20 mouse cellular contexts compared by ENCODE assay signal in genomic region chr11:5804174-5804573, GRCm38 (mm10). TPM values are rescaled to one million over a fixed set of nuclear protein-coding genes. Genes with fewer than 3 reads are reported as not detected.
A peak's percentile ranks its signal among the peaks of the same experiment; 100 is the strongest.
DNase-seq lines count a peak whose midpoint lies in the region; ATAC-seq lines count a peak whose summit lies in the region.
"Had no signal": no experiment of that assay in that cellular context is flagged by ENCODE, and none has a peak within 500 bp of the region (broad histone marks: within the 10 kb centered on the region; RNA-seq: fewer than 3 reads in every experiment).

No protein-coding gene starts in this region.

- no peaks in the 10 kb centered on the region for H3K27me3 ChIP-seq in forebrain, embryonic 14.5 days (replicated peaks; ENCODE audit: control insufficient read depth, insufficient read depth, low read length)
- no peaks in the 10 kb centered on the region for H3K27me3 ChIP-seq in forebrain, embryonic 11.5 days (ENCODE audit: control insufficient read depth, insufficient read depth, low read length)
- H3K27me3 ChIP-seq in heart, embryonic 11.5 days (ENCODE audit: control insufficient read depth, insufficient read depth, low read length) = no peaks in the 10 kb centered on the region
- no peaks in the 10 kb centered on the region for H3K27me3 ChIP-seq in limb, embryonic 12.5 days
- no peaks in the 10 kb centered on the region for H3K27me3 ChIP-seq in limb, embryonic 10.5 days (ENCODE audit: low read depth, poor library complexity, severe bottlenecking)
- H3K27me3 ChIP-seq in heart, embryonic 16.5 days (ENCODE audit: control insufficient read depth, insufficient read depth, low read length) = no peaks in the 10 kb centered on the region
- H3K27me3 ChIP-seq: embryonic facial prominence, embryonic 13.5 days; neural tube, embryonic 12.5 days had no signal

- H3K4me1 ChIP-seq in forebrain, embryonic 14.5 days (ENCODE audit: control insufficient read depth, insufficient read depth, low read length) = no peaks in the 10 kb centered on the region
- no peaks in the 10 kb centered on the region for H3K4me1 ChIP-seq in forebrain, embryonic 11.5 days (replicated peaks; ENCODE audit: control insufficient read depth, insufficient read depth, low read length)
- H3K4me1 ChIP-seq in heart, embryonic 11.5 days (ENCODE audit: control insufficient read depth, insufficient read depth, low read length) = peaks cover 15% of the 10 kb centered on the region
- H3K4me1 ChIP-seq in limb, embryonic 12.5 days (replicated peaks) = peaks cover 29% of the 10 kb centered on the region
- H3K4me1 ChIP-seq in limb, embryonic 10.5 days = peaks cover 25% of the 10 kb centered on the region
- H3K4me1 ChIP-seq in heart, embryonic 16.5 days (ENCODE audit: control insufficient read depth, insufficient read depth, low read length) = peaks cover 21% of the 10 kb centered on the region
- H3K4me1 ChIP-seq: neural tube, embryonic 12.5 days had no signal

- no peak overlapping the region for H3K4me2 ChIP-seq in forebrain, embryonic 14.5 days (ENCODE audit: low read length)
- H3K4me2 ChIP-seq in forebrain, embryonic 11.5 days (ENCODE audit: low read depth, low read length, severe bottlenecking) = no peak overlapping the region
- peak overlapping the region; percentile 44 for H3K4me2 ChIP-seq in heart, embryonic 11.5 days
- H3K4me2 ChIP-seq in limb, embryonic 12.5 days = no peak overlapping the region
- peak overlapping the region; percentile 25 for H3K4me2 ChIP-seq in heart, embryonic 16.5 days (ENCODE audit: low read depth, low read length)
- H3K4me2 ChIP-seq: neural tube, embryonic 12.5 days had no signal

- no peak overlapping the region for H3K9ac ChIP-seq in forebrain, embryonic 14.5 days (ENCODE audit: low read length)
- no peak overlapping the region for H3K9ac ChIP-seq in forebrain, embryonic 11.5 days (ENCODE audit: low read length)
- H3K9ac ChIP-seq in heart, embryonic 11.5 days (ENCODE audit: low read depth, low read length) = peak overlapping the region; percentile 85; the same call in 1 of the 2 replicates
- no peak overlapping the region for H3K9ac ChIP-seq in limb, embryonic 12.5 days (replicated peaks)
- H3K9ac ChIP-seq in heart, embryonic 16.5 days (ENCODE audit: low read length) = 0 out of 2 replicates have a peak overlapping the region, but pooled peaks have one; percentile 28
- H3K9ac ChIP-seq: embryonic facial prominence, embryonic 13.5 days; neural tube, embryonic 12.5 days had no signal

- DNase-seq in forebrain, embryonic 14.5 days (ENCODE audit: low spot score) = no peak
- no peak for DNase-seq in forebrain, embryonic 11.5 days (ENCODE audit: low spot score)
- no peak for DNase-seq in heart, postnatal 4 days
- no peak for DNase-seq in limb, embryonic 10.5 days (ENCODE audit: low spot score)
- no peak for DNase-seq in adrenal gland, postnatal 4 days (ENCODE audit: low spot score in 2 of 2)
- DNase-seq: adrenal gland, postnatal 10 days; kidney, postnatal 10 days; lung, adult 18-20 months; lung, postnatal 14 days; thymus, postnatal 36 days had no signal

- ATAC-seq in forebrain, embryonic 14.5 days = peak; percentile 20; the same call in 1 of the 2 replicates
- ATAC-seq in forebrain, embryonic 11.5 days (replicated peaks; ENCODE audit: low FRiP score) = no peak
- ATAC-seq in heart, embryonic 11.5 days (replicated peaks; ENCODE audit: insufficient number of reproducible peaks, low FRiP score, low TSS enrichment) = no peak
- ATAC-seq in limb, embryonic 12.5 days (ENCODE audit: insufficient number of reproducible peaks, insufficient read depth, low FRiP score, low TSS enrichment, low read depth) = 0 out of 2 replicates have a peak, but pooled peaks have one; percentile 52
- no peak for ATAC-seq in heart, embryonic 16.5 days (replicated peaks; ENCODE audit: extremely low read depth, insufficient read depth, low FRiP score)
- ATAC-seq: activated CD4-positive, CD25-positive, alpha-beta regulatory T cell, adult 4 months had no signal

- H3K36me3 ChIP-seq in forebrain, embryonic 14.5 days (ENCODE audit: control insufficient read depth, insufficient read depth, low read length) = peaks cover 27% of the 10 kb centered on the region
- peaks cover 2% of the 10 kb centered on the region; the same call in 1 of the 2 replicates for H3K36me3 ChIP-seq in forebrain, embryonic 11.5 days (ENCODE audit: control insufficient read depth, insufficient read depth, low read length)
- no peaks in the 10 kb centered on the region; the same call in 1 of the 2 replicates for H3K36me3 ChIP-seq in heart, embryonic 11.5 days (ENCODE audit: control insufficient read depth, insufficient read depth, low read length)
- H3K36me3 ChIP-seq in limb, embryonic 12.5 days = peaks cover 27% of the 10 kb centered on the region
- H3K36me3 ChIP-seq in limb, embryonic 10.5 days = peaks cover 28% of the 10 kb centered on the region
- H3K36me3 ChIP-seq in heart, embryonic 16.5 days (ENCODE audit: control insufficient read depth, insufficient read depth) = peaks cover 9% of the 10 kb centered on the region; the same call in 1 of the 2 replicates

- H3K9me3 ChIP-seq in forebrain, embryonic 14.5 days (replicated peaks; ENCODE audit: control insufficient read depth, low read length) = no peaks in the 10 kb centered on the region
- H3K9me3 ChIP-seq in forebrain, embryonic 11.5 days (ENCODE audit: control insufficient read depth, low read length) = no peaks in the 10 kb centered on the region
- no peaks in the 10 kb centered on the region for H3K9me3 ChIP-seq in heart, embryonic 11.5 days (replicated peaks; ENCODE audit: control insufficient read depth, low read length)
- no peaks in the 10 kb centered on the region for H3K9me3 ChIP-seq in limb, embryonic 12.5 days
- no peaks in the 10 kb centered on the region for H3K9me3 ChIP-seq in limb, embryonic 10.5 days (replicated peaks)
- no peaks in the 10 kb centered on the region for H3K9me3 ChIP-seq in heart, embryonic 16.5 days (replicated peaks; ENCODE audit: control insufficient read depth, low read length)
- H3K9me3 ChIP-seq: embryonic facial prominence, embryonic 13.5 days; hindbrain, embryonic 10.5 days; neural tube, embryonic 12.5 days had no signal

- WGBS in forebrain, embryonic 14.5 days = 69% methylated on average over 5 of the region's 5 CpGs
- 76% methylated on average over 5 of the region's 5 CpGs for WGBS in forebrain, embryonic 11.5 days
- WGBS in heart, embryonic 11.5 days (ENCODE audit: insufficient replicate concordance) = 66% methylated on average over 5 of the region's 5 CpGs
- 83% methylated on average over 5 of the region's 5 CpGs for WGBS in limb, embryonic 12.5 days
- WGBS in limb, embryonic 10.5 days = 83% methylated on average over 5 of the region's 5 CpGs
- WGBS in heart, embryonic 16.5 days = 59% methylated on average over 5 of the region's 5 CpGs

- H3K27ac ChIP-seq in forebrain, embryonic 14.5 days (ENCODE audit: low read depth, low read length) = no peak overlapping the region
- H3K27ac ChIP-seq in forebrain, embryonic 11.5 days (ENCODE audit: low read depth, low read length) = no peak overlapping the region
- H3K27ac ChIP-seq in heart, embryonic 11.5 days (ENCODE audit: low read depth, low read length) = peak overlapping the region; percentile 62
- no peak overlapping the region for H3K27ac ChIP-seq in limb, embryonic 12.5 days
- no peak overlapping the region for H3K27ac ChIP-seq in limb, embryonic 10.5 days
- H3K27ac ChIP-seq in heart, embryonic 16.5 days (ENCODE audit: low read length) = peak overlapping the region; percentile 76
- H3K27ac ChIP-seq: embryonic facial prominence, embryonic 13.5 days; hindbrain, embryonic 10.5 days; neural tube, embryonic 12.5 days had no signal

- H3K4me3 ChIP-seq in forebrain, embryonic 14.5 days (ENCODE audit: low read depth, low read length) = no peak overlapping the region
- no peak overlapping the region for H3K4me3 ChIP-seq in forebrain, embryonic 11.5 days (ENCODE audit: low read depth, low read length)
- H3K4me3 ChIP-seq in heart, embryonic 11.5 days (ENCODE audit: low read depth, low read length) = no peak overlapping the region
- H3K4me3 ChIP-seq in limb, embryonic 12.5 days (replicated peaks) = no peak overlapping the region
- no peak overlapping the region for H3K4me3 ChIP-seq in limb, embryonic 10.5 days
- no peak overlapping the region for H3K4me3 ChIP-seq in heart, embryonic 16.5 days (ENCODE audit: low read length)
- H3K4me3 ChIP-seq: embryonic facial prominence, embryonic 13.5 days; hindbrain, embryonic 10.5 days; neural tube, embryonic 12.5 days had no signal

RNA-seq across cellular contexts. Expression of gene Pgam2, which starts 0.6 kb away (rescaled TPM):
- 2.1 TPM in 2 replicates for polyA plus RNA-seq in forebrain, embryonic 14.5 days (2014; fragmentation: Nextera tagmentation; extraction: Ambion mirVana)
- 5.3 and 6.5 TPM in 2 replicates for polyA plus RNA-seq in forebrain, embryonic 11.5 days (2014; fragmentation: Nextera tagmentation; extraction: Ambion mirVana)
- 761 and 811 TPM in 2 replicates for polyA plus RNA-seq in heart, embryonic 11.5 days (2014; fragmentation: Nextera tagmentation; extraction: Ambion mirVana)
- total RNA-seq in heart, postnatal 4 days (2021) = 100 to 1,000 TPM; 715 to 738 TPM
- polyA plus RNA-seq in limb, embryonic 12.5 days (2016; fragmentation: Nextera tagmentation; extraction: Ambion mirVana) = 36.5 and 39.0 TPM in 2 replicates
- polyA plus RNA-seq in limb, embryonic 10.5 days (2016; fragmentation: Nextera tagmentation; extraction: Ambion mirVana) = 4.1 and 9.6 TPM in 2 replicates
- 1,049 and 1,143 TPM in 2 replicates for polyA plus RNA-seq in heart, embryonic 16.5 days (2015; fragmentation: Nextera tagmentation; extraction: Ambion mirVana)
- total RNA-seq in adrenal gland, postnatal 4 days (2021) = 10 to 100 TPM; 21.8 to 42.5 TPM
- total RNA-seq: megakaryocyte, adult 5-6 weeks; midbrain, postnatal 0 days had no signal
- polyA plus RNA-seq: liver, adult 2 months had no signal

RNA-seq across cellular contexts. Expression of gene Dbnl, which starts 15.9 kb away (rescaled TPM):
- 100 and 136 TPM in 2 replicates for polyA plus RNA-seq in forebrain, embryonic 14.5 days (2014; fragmentation: Nextera tagmentation; extraction: Ambion mirVana)
- 152 and 157 TPM in 2 replicates for polyA plus RNA-seq in forebrain, embryonic 11.5 days (2014; fragmentation: Nextera tagmentation; extraction: Ambion mirVana)
- 88.3 and 90.3 TPM in 2 replicates for polyA plus RNA-seq in heart, embryonic 11.5 days (2014; fragmentation: Nextera tagmentation; extraction: Ambion mirVana)
- 10 to 100 TPM; 44.7 to 46.1 TPM for total RNA-seq in heart, postnatal 4 days (2021)
- polyA plus RNA-seq in limb, embryonic 12.5 days (2016; fragmentation: Nextera tagmentation; extraction: Ambion mirVana) = 122 and 123 TPM in 2 replicates
- polyA plus RNA-seq in limb, embryonic 10.5 days (2016; fragmentation: Nextera tagmentation; extraction: Ambion mirVana) = 125 and 131 TPM in 2 replicates
- polyA plus RNA-seq in heart, embryonic 16.5 days (2015; fragmentation: Nextera tagmentation; extraction: Ambion mirVana) = 82.8 and 86.7 TPM in 2 replicates
- total RNA-seq in adrenal gland, postnatal 4 days (2021) = 10 to 100 TPM; 64.8 to 72.0 TPM

RNA-seq across cellular contexts. Expression of gene Polm, which starts 33.6 kb away (rescaled TPM):
- polyA plus RNA-seq in forebrain, embryonic 14.5 days (2014; fragmentation: Nextera tagmentation; extraction: Ambion mirVana) = 3.9 and 5.3 TPM in 2 replicates
- 8.8 and 8.9 TPM in 2 replicates for polyA plus RNA-seq in forebrain, embryonic 11.5 days (2014; fragmentation: Nextera tagmentation; extraction: Ambion mirVana)
- polyA plus RNA-seq in heart, embryonic 11.5 days (2014; fragmentation: Nextera tagmentation; extraction: Ambion mirVana) = 5.1 and 5.7 TPM in 2 replicates
- total RNA-seq in heart, postnatal 4 days (2021) = 1 to 10 TPM; 5.6 to 6.5 TPM
- 9.0 and 10.0 TPM in 2 replicates for polyA plus RNA-seq in limb, embryonic 12.5 days (2016; fragmentation: Nextera tagmentation; extraction: Ambion mirVana)
- 7.1 and 10.3 TPM in 2 replicates for polyA plus RNA-seq in limb, embryonic 10.5 days (2016; fragmentation: Nextera tagmentation; extraction: Ambion mirVana)
- 6.2 and 6.4 TPM in 2 replicates for polyA plus RNA-seq in heart, embryonic 16.5 days (2015; fragmentation: Nextera tagmentation; extraction: Ambion mirVana)
- 10 to 100 TPM; 15.9 to 18.3 TPM for total RNA-seq in adrenal gland, postnatal 4 days (2021)

RNA-seq across cellular contexts. Expression of gene Urgcp, which starts 42.0 kb away (rescaled TPM):
- polyA plus RNA-seq in forebrain, embryonic 14.5 days (2014; fragmentation: Nextera tagmentation; extraction: Ambion mirVana) = 16.0 and 20.9 TPM in 2 replicates
- 19.1 and 20.1 TPM in 2 replicates for polyA plus RNA-seq in forebrain, embryonic 11.5 days (2014; fragmentation: Nextera tagmentation; extraction: Ambion mirVana)
- polyA plus RNA-seq in heart, embryonic 11.5 days (2014; fragmentation: Nextera tagmentation; extraction: Ambion mirVana) = 14.2 and 18.7 TPM in 2 replicates
- 10 to 100 TPM; 60.5 TPM for total RNA-seq in heart, postnatal 4 days (2021)
- polyA plus RNA-seq in limb, embryonic 12.5 days (2016; fragmentation: Nextera tagmentation; extraction: Ambion mirVana) = 24.6 and 25.7 TPM in 2 replicates
- 15.4 and 20.3 TPM in 2 replicates for polyA plus RNA-seq in limb, embryonic 10.5 days (2016; fragmentation: Nextera tagmentation; extraction: Ambion mirVana)
- polyA plus RNA-seq in heart, embryonic 16.5 days (2015; fragmentation: Nextera tagmentation; extraction: Ambion mirVana) = 39.3 and 42.2 TPM in 2 replicates
- total RNA-seq in adrenal gland, postnatal 4 days (2021) = 10 to 100 TPM; 50.6 to 56.8 TPM

RNA-seq across cellular contexts. Expression of gene Aebp1, which starts 57.6 kb away (rescaled TPM):
- polyA plus RNA-seq in forebrain, embryonic 14.5 days (2014; fragmentation: Nextera tagmentation; extraction: Ambion mirVana) = 6.8 and 13.0 TPM in 2 replicates
- polyA plus RNA-seq in forebrain, embryonic 11.5 days (2014; fragmentation: Nextera tagmentation; extraction: Ambion mirVana) = 20.4 and 24.9 TPM in 2 replicates
- 21.4 and 27.7 TPM in 2 replicates for polyA plus RNA-seq in heart, embryonic 11.5 days (2014; fragmentation: Nextera tagmentation; extraction: Ambion mirVana)
- total RNA-seq in heart, postnatal 4 days (2021) = 10 to 100 TPM; 38.7 to 39.6 TPM
- 12.5 and 15.2 TPM in 2 replicates for polyA plus RNA-seq in limb, embryonic 12.5 days (2016; fragmentation: Nextera tagmentation; extraction: Ambion mirVana)
- 8.2 TPM in 2 replicates for polyA plus RNA-seq in limb, embryonic 10.5 days (2016; fragmentation: Nextera tagmentation; extraction: Ambion mirVana)
- 35.7 and 36.5 TPM in 2 replicates for polyA plus RNA-seq in heart, embryonic 16.5 days (2015; fragmentation: Nextera tagmentation; extraction: Ambion mirVana)
- total RNA-seq in adrenal gland, postnatal 4 days (2021) = 100 to 1,000 TPM; 293 to 325 TPM

Comparison
In these comparisons a context has a peak if more than half of its experiments do, and no peak if none do; other contexts are left out.
1. ATAC-seq: peak in forebrain, embryonic 14.5 days (single experiment) and limb, embryonic 12.5 days (single experiment); none in forebrain, embryonic 11.5 days (single experiment), heart, embryonic 11.5 days (single experiment) and heart, embryonic 16.5 days (single experiment).
2. H3K27ac ChIP-seq: peak in heart, embryonic 11.5 days (single experiment) and heart, embryonic 16.5 days (single experiment); none in forebrain, embryonic 14.5 days (single experiment), forebrain, embryonic 11.5 days (single experiment), limb, embryonic 12.5 days (single experiment) and limb, embryonic 10.5 days (single experiment).
3. H3K4me2 ChIP-seq: peak in heart, embryonic 11.5 days (single experiment) and heart, embryonic 16.5 days (single experiment); none in forebrain, embryonic 14.5 days (single experiment), forebrain, embryonic 11.5 days (single experiment) and limb, embryonic 12.5 days (single experiment).
4. H3K9ac ChIP-seq: peak in heart, embryonic 11.5 days (single experiment) and heart, embryonic 16.5 days (single experiment); none in forebrain, embryonic 14.5 days (single experiment), forebrain, embryonic 11.5 days (single experiment) and limb, embryonic 12.5 days (single experiment).
5. RNA of gene Pgam2, which starts 0.6 kb away (polyA plus RNA-seq): 1,049 to 1,143 TPM in heart, embryonic 16.5 days and 761 to 811 TPM in heart, embryonic 11.5 days; 36.5 to 39.0 TPM in limb, embryonic 12.5 days, 4.1 to 9.6 TPM in limb, embryonic 10.5 days, 5.3 to 6.5 TPM in forebrain, embryonic 11.5 days and 2.1 TPM in forebrain, embryonic 14.5 days; every median in the first group is over 10 times any median in the second.